Mouse (Mus musculus) thymus, adult 2 months (tissue): ENCODE measurements at regions not wholly inside any gene's neighbourhood (a gene's known extent, or its start where the extent isn't known, plus 50 kb on each side); places are given as distances from the start of the nearest gene placed in this dataset.

Source experiments
- CTCF ChIP-seq: fragments of 200-500 bp; IDR thresholded peaks from 2 replicates; pipeline ENCODE4 v1.5.1; 2012; ENCODE audit warnings: mild to moderate bottlenecking, control low read depth, low read length, moderate library complexity, borderline replicate concordance; ENCODE audit not compliant: control insufficient read depth, poor library complexity, insufficient read depth; ENCODE audit errors: extremely low read depth
- POLR2A ChIP-seq: fragments of 200-500 bp; IDR thresholded peaks from 2 replicates; pipeline ENCODE4 v1.6.1; 2012; ENCODE audit warnings: mild to moderate bottlenecking, low read length, control low read depth, moderate library complexity; ENCODE audit not compliant: control insufficient read depth, poor library complexity, insufficient read depth; ENCODE audit errors: extremely low read depth

DNA sequence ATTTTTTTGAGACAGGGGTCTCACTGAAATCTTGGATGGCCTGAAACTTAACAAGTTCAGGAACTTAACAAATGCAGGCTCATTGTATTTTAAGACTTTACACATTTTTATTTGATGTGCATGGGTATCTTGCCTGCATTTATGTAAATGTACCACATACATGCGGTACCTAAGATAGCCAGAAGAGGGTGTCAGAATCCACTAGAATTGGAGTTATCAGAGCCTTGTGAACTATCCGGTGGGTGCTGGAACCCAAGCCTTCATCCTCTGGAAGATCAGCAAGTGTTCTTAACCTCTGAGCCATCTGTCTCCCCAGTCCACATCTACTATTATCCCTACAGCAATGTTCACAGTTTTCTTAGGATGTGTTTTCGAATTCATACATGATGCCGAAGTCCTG is 245.7 kb upstream of the Id4 start:
- TF ChIP-seq POLR2A (no peak), CTCF (no peak)
